Mouse (Mus musculus) right cerebral cortex, adult 2 months (tissue): Measurements from ENCODE around the gene Rasgef1b.

ENCODE experiments used
- DNase-seq, 2 experiments: peaks; one replicate each; pipeline ENCODE4 v3.0.0; 2021 to 2022; ENCODE audit warnings: low spot score in 2 of 2

Rasgef1b gene

GRCm38 (mm10) chr5:99541999-99542765 lies 186.7 kb downstream of the Rasgef1b start:
- no peak for DNase-seq

- DNase-seq = no peak
Observed at GRCm38 (mm10) chr5:99541321-99541895, 187.5 kb downstream of the Rasgef1b start.

GRCm38 (mm10) chr5:99533416-99533815 lies 195.4 kb downstream of the Rasgef1b start:
- DNase-seq = no peak

GRCm38 (mm10) chr5:99526797-99527201 lies 202.1 kb downstream of the Rasgef1b start:
- DNase-seq = no peak

GRCm38 (mm10) chr5:99525649-99526048 lies 203.2 kb downstream of the Rasgef1b start:
- DNase-seq = no peak

- DNase-seq = no peak
Observed at GRCm38 (mm10) chr5:99522571-99523269, 206.1 kb downstream of the Rasgef1b start.

GRCm38 (mm10) chr5:99521411-99521810 lies 207.5 kb downstream of the Rasgef1b start:
- peak; percentile 81 to 83 for DNase-seq

GRCm38 (mm10) chr5:99519556-99519955 lies 209.3 kb downstream of the Rasgef1b start:
- DNase-seq = no peak

- DNase-seq = no peak
Observed at GRCm38 (mm10) chr5:99519023-99519422, 209.8 kb downstream of the Rasgef1b start.

GRCm38 (mm10) chr5:99516207-99516606 lies 212.7 kb downstream of the Rasgef1b start:
- no peak for DNase-seq

- no peak for DNase-seq
Observed at GRCm38 (mm10) chr5:99515764-99516163, 213.1 kb downstream of the Rasgef1b start.

- DNase-seq = no peak
Observed at GRCm38 (mm10) chr5:99513209-99513880, 215.5 kb downstream of the Rasgef1b start.

- no peak for DNase-seq
Observed at GRCm38 (mm10) chr5:99511081-99511480, 217.8 kb downstream of the Rasgef1b start.

- DNase-seq = no peak
Observed at GRCm38 (mm10) chr5:99506109-99506508, 222.8 kb downstream of the Rasgef1b start.

GRCm38 (mm10) chr5:99504349-99504830 lies 224.5 kb downstream of the Rasgef1b start:
- no peak for DNase-seq

- DNase-seq = no peak
Observed at GRCm38 (mm10) chr5:99502681-99503080, 226.2 kb downstream of the Rasgef1b start.

GRCm38 (mm10) chr5:99499404-99500089 lies 229.3 kb downstream of the Rasgef1b start:
- DNase-seq = no peak

GRCm38 (mm10) chr5:99497856-99498255 lies 231.0 kb downstream of the Rasgef1b start:
- no peak for DNase-seq

GRCm38 (mm10) chr5:99496931-99497782 lies 231.7 kb downstream of the Rasgef1b start:
- no peak for DNase-seq

GRCm38 (mm10) chr5:99496157-99496453 lies 232.8 kb downstream of the Rasgef1b start:
- no peak for DNase-seq
